15 mouse cellular contexts compared by ENCODE assay signal in the genomic region with DNA sequence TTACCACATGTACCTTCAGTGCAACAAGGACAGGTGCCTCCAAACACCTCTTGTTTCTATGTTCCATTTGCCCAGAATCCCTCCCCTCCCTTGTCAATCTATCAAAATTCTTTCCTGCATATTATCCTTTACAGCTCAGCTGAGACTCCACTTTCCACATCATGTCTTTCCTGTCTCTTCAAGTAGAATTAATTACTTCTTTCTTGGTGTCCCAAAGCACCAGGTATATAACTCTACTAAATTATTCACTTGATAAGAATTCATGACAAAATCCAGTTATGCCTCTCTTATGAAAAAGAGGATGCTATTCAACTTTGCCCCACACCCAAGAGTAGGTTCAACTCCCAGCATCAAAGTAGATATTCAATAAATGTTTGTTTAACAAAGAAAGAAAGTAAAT.
DNase-seq lines count a peak whose midpoint lies in the region; ATAC-seq lines count a peak whose summit lies in the region.
"Had no signal": no experiment of that assay in that cellular context is flagged by ENCODE, and none has a peak within 500 bp of the region (broad histone marks: within the 10 kb centered on the region; RNA-seq: fewer than 3 reads in every experiment).

No protein-coding gene starts in this region.

- no peak overlapping the region for H3K4me2 ChIP-seq in hindbrain, embryonic 15.5 days
- H3K4me2 ChIP-seq in neural tube, embryonic 14.5 days (ENCODE audit: low read depth, low read length), result no peak overlapping the region
- H3K4me2 ChIP-seq in neural tube, embryonic 15.5 days, result no peak overlapping the region
- no peak overlapping the region for H3K4me2 ChIP-seq in midbrain, embryonic 15.5 days
- H3K4me2 ChIP-seq: embryonic facial prominence, embryonic 12.5 days; heart, embryonic 12.5 days had no signal

- H3K9me3 ChIP-seq in hindbrain, embryonic 15.5 days, result no peaks in the 10 kb centered on the region
- H3K9me3 ChIP-seq in hindbrain, embryonic 10.5 days, result no peaks in the 10 kb centered on the region
- no peaks in the 10 kb centered on the region for H3K9me3 ChIP-seq in neural tube, embryonic 14.5 days (ENCODE audit: control insufficient read depth, low read length)
- H3K9me3 ChIP-seq in neural tube, embryonic 15.5 days (replicated peaks), result no peaks in the 10 kb centered on the region
- no peaks in the 10 kb centered on the region for H3K9me3 ChIP-seq in midbrain, embryonic 15.5 days
- H3K9me3 ChIP-seq: embryonic facial prominence, embryonic 12.5 days; heart, embryonic 12.5 days had no signal

- H3K9ac ChIP-seq in hindbrain, embryonic 15.5 days, result no peak overlapping the region
- H3K9ac ChIP-seq in neural tube, embryonic 14.5 days (replicated peaks; ENCODE audit: low read depth, low read length), result no peak overlapping the region
- no peak overlapping the region for H3K9ac ChIP-seq in neural tube, embryonic 15.5 days (replicated peaks)
- no peak overlapping the region for H3K9ac ChIP-seq in midbrain, embryonic 15.5 days
- H3K9ac ChIP-seq: embryonic facial prominence, embryonic 12.5 days; heart, embryonic 12.5 days had no signal

- DNase-seq in hindbrain, embryonic 10.5 days (ENCODE audit: low spot score), result no peak
- peak; percentile 3 for DNase-seq in retina, postnatal 1 day
- no peak for DNase-seq in urinary bladder, adult 18-20 months (ENCODE audit: low spot score in 2 of 2)
- no peak for DNase-seq in kidney, postnatal 25 days
- DNase-seq: adrenal gland, adult 2 months; adrenal gland, postnatal 25 days; cerebellum, postnatal 25 days; gastrocnemius, postnatal 14 days; heart, adult 2 months had no signal

- no peaks in the 10 kb centered on the region for H3K36me3 ChIP-seq in hindbrain, embryonic 15.5 days
- no peaks in the 10 kb centered on the region for H3K36me3 ChIP-seq in hindbrain, embryonic 10.5 days
- no peaks in the 10 kb centered on the region for H3K36me3 ChIP-seq in neural tube, embryonic 14.5 days (ENCODE audit: control insufficient read depth, insufficient read depth, low read length)
- no peaks in the 10 kb centered on the region for H3K36me3 ChIP-seq in neural tube, embryonic 15.5 days
- H3K36me3 ChIP-seq in midbrain, embryonic 15.5 days (replicated peaks), result no peaks in the 10 kb centered on the region
- H3K36me3 ChIP-seq: embryonic facial prominence, embryonic 12.5 days; heart, embryonic 12.5 days had no signal

- peaks cover 7% of the 10 kb centered on the region for H3K4me1 ChIP-seq in hindbrain, embryonic 15.5 days (replicated peaks)
- H3K4me1 ChIP-seq in hindbrain, embryonic 10.5 days (replicated peaks), result 0 out of 2 replicates have a peak, but pooled peaks cover 7% of the 10 kb centered on the region
- 0 out of 2 replicates have a peak, but pooled peaks cover 4% of the 10 kb centered on the region for H3K4me1 ChIP-seq in neural tube, embryonic 14.5 days (ENCODE audit: control insufficient read depth, insufficient read depth, low read length)
- peaks cover 3% of the 10 kb centered on the region; the same call in 1 of the 2 replicates for H3K4me1 ChIP-seq in neural tube, embryonic 15.5 days
- peaks cover 3% of the 10 kb centered on the region; the same call in 1 of the 2 replicates for H3K4me1 ChIP-seq in midbrain, embryonic 15.5 days
- H3K4me1 ChIP-seq: embryonic facial prominence, embryonic 12.5 days; heart, embryonic 12.5 days had no signal

- H3K4me3 ChIP-seq in hindbrain, embryonic 15.5 days, result no peak overlapping the region
- no peak overlapping the region for H3K4me3 ChIP-seq in hindbrain, embryonic 10.5 days
- H3K4me3 ChIP-seq in neural tube, embryonic 14.5 days (ENCODE audit: low read depth, low read length), result no peak overlapping the region
- no peak overlapping the region for H3K4me3 ChIP-seq in neural tube, embryonic 15.5 days (replicated peaks)
- H3K4me3 ChIP-seq in midbrain, embryonic 15.5 days, result no peak overlapping the region
- H3K4me3 ChIP-seq: embryonic facial prominence, embryonic 12.5 days; heart, adult 2 months; heart, embryonic 12.5 days had no signal

- ATAC-seq in hindbrain, embryonic 15.5 days (ENCODE audit: low FRiP score, low read depth), result 0 out of 2 replicates have a peak, but pooled peaks have one; percentile 3
- ATAC-seq in neural tube, embryonic 14.5 days (ENCODE audit: low read depth), result 0 out of 2 replicates have a peak, but pooled peaks have one; percentile 21
- ATAC-seq in neural tube, embryonic 15.5 days (ENCODE audit: low FRiP score), result no peak; the same call in 1 of the 2 replicates
- ATAC-seq in midbrain, embryonic 15.5 days (replicated peaks), result peak; percentile 51

- H3K27me3 ChIP-seq in hindbrain, embryonic 15.5 days, result no peaks in the 10 kb centered on the region
- no peaks in the 10 kb centered on the region for H3K27me3 ChIP-seq in hindbrain, embryonic 10.5 days (ENCODE audit: insufficient read depth, poor library complexity, severe bottlenecking)
- no peaks in the 10 kb centered on the region for H3K27me3 ChIP-seq in neural tube, embryonic 14.5 days (ENCODE audit: control insufficient read depth, insufficient read depth, low read length)
- no peaks in the 10 kb centered on the region for H3K27me3 ChIP-seq in neural tube, embryonic 15.5 days (replicated peaks)
- no peaks in the 10 kb centered on the region for H3K27me3 ChIP-seq in midbrain, embryonic 15.5 days (replicated peaks)
- H3K27me3 ChIP-seq: embryonic facial prominence, embryonic 12.5 days; heart, embryonic 12.5 days had no signal

- H3K27ac ChIP-seq in hindbrain, embryonic 15.5 days (replicated peaks), result no peak overlapping the region
- no peak overlapping the region for H3K27ac ChIP-seq in hindbrain, embryonic 10.5 days
- H3K27ac ChIP-seq in neural tube, embryonic 14.5 days (ENCODE audit: low read depth, low read length), result no peak overlapping the region
- no peak overlapping the region for H3K27ac ChIP-seq in neural tube, embryonic 15.5 days (replicated peaks)
- H3K27ac ChIP-seq in midbrain, embryonic 15.5 days, result 0 out of 2 replicates have a peak overlapping the region, but pooled peaks have one; percentile 17
- H3K27ac ChIP-seq: embryonic facial prominence, embryonic 12.5 days; heart, adult 2 months had no signal
